In genomic region chr14:30827480-30827879, GRCm38 (mm10) we compare ENCODE assay signal across 17 mouse cellular contexts. TPM values are rescaled to one million over a fixed set of nuclear protein-coding genes. Genes with fewer than 3 reads are reported as not detected.
DNase-seq lines count a peak whose midpoint lies in the region; ATAC-seq and TF ChIP-seq lines count a peak whose summit lies in the region.
"Had no signal": no experiment of that assay in that cellular context is flagged by ENCODE, and none has a peak within 500 bp of the region (broad histone marks: within the 10 kb centered on the region; RNA-seq: fewer than 3 reads in every experiment).

No protein-coding gene starts in this region.

- H3K9me3 ChIP-seq in forebrain, embryonic 11.5 days (ENCODE audit: control insufficient read depth, low read length) = no peaks in the 10 kb centered on the region
- H3K9me3 ChIP-seq in forebrain, embryonic 14.5 days (replicated peaks; ENCODE audit: control insufficient read depth, low read length) = no peaks in the 10 kb centered on the region
- H3K9me3 ChIP-seq in CH12.LX (replicated peaks; ENCODE audit: low read length) = no peaks in the 10 kb centered on the region
- no peaks in the 10 kb centered on the region for H3K9me3 ChIP-seq in liver, embryonic 13.5 days (replicated peaks)
- H3K9me3 ChIP-seq: kidney, embryonic 15.5 days; limb, embryonic 15.5 days; midbrain, embryonic 10.5 days had no signal

- TF ChIP-seq EP300 in CH12.LX (IDR thresholded peaks at IDR 0.05; ENCODE audit: low read length) = no peak

- WGBS in forebrain, embryonic 11.5 days = 88% methylated on average over 4 of the region's 4 CpGs
- WGBS in forebrain, embryonic 14.5 days = 83% methylated on average over 4 of the region's 4 CpGs
- 60% methylated on average over 4 of the region's 4 CpGs for WGBS in liver, adult 2 months
- 63% methylated on average over 4 of the region's 4 CpGs for WGBS in liver, embryonic 13.5 days (ENCODE audit: insufficient replicate concordance)

- DNase-seq in forebrain, embryonic 11.5 days (ENCODE audit: low spot score) = peak; percentile 22
- DNase-seq in forebrain, embryonic 14.5 days (ENCODE audit: low spot score) = no peak
- peak; percentile 47 for DNase-seq in liver, adult 2 months (ENCODE audit: extremely low read depth, low read depth, low spot score)
- DNase-seq in liver (no peak), CH12.LX (ENCODE audit: extremely low read depth) (peak; percentile 32)
- no peak for DNase-seq in liver, embryonic 13.5 days
- no peak for DNase-seq in urinary bladder, postnatal 10 days (ENCODE audit: low spot score)
- DNase-seq: cerebellum, postnatal 36 days; forebrain, postnatal 0 days; thymus, postnatal 4 days had no signal

- H3K4me3 ChIP-seq in forebrain, embryonic 11.5 days (ENCODE audit: low read depth, low read length) = no peak overlapping the region
- H3K4me3 ChIP-seq in forebrain, embryonic 14.5 days (ENCODE audit: low read depth, low read length) = no peak overlapping the region
- no peak overlapping the region for H3K4me3 ChIP-seq in liver, adult 2 months (ENCODE audit: insufficient read depth, low read depth, low read length)
- peak overlapping the region; percentile 35 to 86 (median 68) for H3K4me3 ChIP-seq in CH12.LX (replicated peaks in 1 of 3; ENCODE audit: low read depth in 2 of 3, low read length in 2 of 3, poor library complexity in 1 of 3)
- 0 out of 2 replicates have a peak overlapping the region, but pooled peaks have one; percentile 90 for H3K4me3 ChIP-seq in liver, embryonic 13.5 days (replicated peaks)
- H3K4me3 ChIP-seq: limb, embryonic 15.5 days had no signal

- TF ChIP-seq CTCF in liver, adult 2 months (IDR thresholded peaks at IDR 0.05; ENCODE audit: low read depth, low read length) = no peak
- TF ChIP-seq CTCF in CH12.LX (conservative IDR thresholded peaks at IDR 0.05 in 1 of 2, IDR thresholded peaks at IDR 0.05 in 1 of 2; ENCODE audit: low read depth in 2 of 2, low read length in 2 of 2) = no peak

- no peak for TF ChIP-seq POLR2A in liver, adult 2 months (IDR thresholded peaks at IDR 0.05; ENCODE audit: extremely low read depth, insufficient read depth, low read length)
- no peak for TF ChIP-seq POLR2A in CH12.LX (IDR thresholded peaks at IDR 0.05; ENCODE audit: low read depth, low read length)

- H3K79me2 ChIP-seq in liver, adult 2 months (ENCODE audit: control insufficient read depth, insufficient read depth, low read length) = peaks cover 24% of the 10 kb centered on the region
- peaks cover 48% of the 10 kb centered on the region for H3K79me2 ChIP-seq in CH12.LX (replicated peaks; ENCODE audit: control insufficient read depth, extremely low read depth, insufficient read depth, poor library complexity, severe bottlenecking)

- H3K27me3 ChIP-seq in forebrain, embryonic 11.5 days (ENCODE audit: control insufficient read depth, insufficient read depth, low read length) = no peaks in the 10 kb centered on the region
- H3K27me3 ChIP-seq in forebrain, embryonic 14.5 days (replicated peaks; ENCODE audit: control insufficient read depth, insufficient read depth, low read length) = no peaks in the 10 kb centered on the region
- no peaks in the 10 kb centered on the region for H3K27me3 ChIP-seq in liver, adult 2 months (ENCODE audit: control insufficient read depth, insufficient read depth, low read length)
- no peaks in the 10 kb centered on the region for H3K27me3 ChIP-seq in CH12.LX (replicated peaks)
- H3K27me3 ChIP-seq in liver, embryonic 13.5 days = no peaks in the 10 kb centered on the region
- H3K27me3 ChIP-seq: kidney, embryonic 15.5 days; limb, embryonic 15.5 days had no signal

- H3K36me3 ChIP-seq in forebrain, embryonic 11.5 days (ENCODE audit: control insufficient read depth, insufficient read depth, low read length) = no peaks in the 10 kb centered on the region
- H3K36me3 ChIP-seq in forebrain, embryonic 14.5 days (ENCODE audit: control insufficient read depth, insufficient read depth, low read length) = no peaks in the 10 kb centered on the region
- no peaks in the 10 kb centered on the region for H3K36me3 ChIP-seq in liver, adult 2 months (ENCODE audit: control insufficient read depth, insufficient read depth, low read length)
- peaks cover 0 to 8% of the 10 kb centered on the region in 2 experiments for H3K36me3 ChIP-seq in CH12.LX (replicated peaks in 1 of 2; ENCODE audit: control insufficient read depth in 1 of 2, insufficient read depth in 1 of 2, low read length in 1 of 2)
- H3K36me3 ChIP-seq in liver, embryonic 13.5 days = no peaks in the 10 kb centered on the region
- H3K36me3 ChIP-seq: kidney, embryonic 15.5 days; limb, embryonic 15.5 days; midbrain, embryonic 10.5 days had no signal

- TF ChIP-seq RAD21 in CH12.LX (IDR thresholded peaks at IDR 0.05; ENCODE audit: low read depth, low read length) = no peak

- peaks cover 7% of the 10 kb centered on the region; the same call in 1 of the 2 replicates for H3K4me1 ChIP-seq in forebrain, embryonic 11.5 days (replicated peaks; ENCODE audit: control insufficient read depth, insufficient read depth, low read length)
- H3K4me1 ChIP-seq in forebrain, embryonic 14.5 days (ENCODE audit: control insufficient read depth, insufficient read depth, low read length) = peaks cover 8% of the 10 kb centered on the region
- H3K4me1 ChIP-seq in liver, adult 2 months (ENCODE audit: control insufficient read depth, insufficient read depth, low read length) = peaks cover 13% of the 10 kb centered on the region
- peaks cover 8 to 62% of the 10 kb centered on the region in 2 experiments for H3K4me1 ChIP-seq in CH12.LX (ENCODE audit: control insufficient read depth in 1 of 2, insufficient read depth in 2 of 2)
- peaks cover 70% of the 10 kb centered on the region for H3K4me1 ChIP-seq in liver, embryonic 13.5 days (replicated peaks)

- H3K9ac ChIP-seq in forebrain, embryonic 11.5 days (ENCODE audit: low read length) = no peak overlapping the region
- no peak overlapping the region for H3K9ac ChIP-seq in forebrain, embryonic 14.5 days (ENCODE audit: low read length)
- no peak overlapping the region for H3K9ac ChIP-seq in liver, adult 2 months (ENCODE audit: low read depth, low read length)
- H3K9ac ChIP-seq in CH12.LX (ENCODE audit: insufficient read depth, low read depth) = peak overlapping the region; percentile 60
- H3K9ac ChIP-seq in liver, embryonic 13.5 days = no peak overlapping the region; the same call in 1 of the 2 replicates
- H3K9ac ChIP-seq: forebrain, postnatal 0 days; kidney, embryonic 15.5 days; limb, embryonic 15.5 days had no signal

- in situ Hi-C loops in CH12.LX (cut with MboI; ENCODE audit: low pct_ligation_motif_present, low pct_unique_long_range_greater_than_20kb, low sequenced_read_pairs) = no loop called here

- dilution Hi-C loops in CH12.LX (cut with MboI; ENCODE audit: extremely low pct_ligation_motif_present, extremely low pct_unique_long_range_greater_than_20kb, low sequenced_read_pairs) = no loop called here

- H3K27ac ChIP-seq in forebrain, embryonic 11.5 days (ENCODE audit: low read depth, low read length) = no peak overlapping the region
- H3K27ac ChIP-seq in forebrain, embryonic 14.5 days (ENCODE audit: low read depth, low read length) = no peak overlapping the region
- H3K27ac ChIP-seq in liver, adult 2 months (replicated peaks; ENCODE audit: insufficient read depth, low read depth, low read length) = no peak overlapping the region
- peak overlapping the region; percentile 73 for H3K27ac ChIP-seq in CH12.LX (ENCODE audit: insufficient read depth, low read depth)
- H3K27ac ChIP-seq in liver, embryonic 13.5 days = peak overlapping the region; percentile 34; the same call in 1 of the 2 replicates
- H3K27ac ChIP-seq: kidney, embryonic 15.5 days; limb, embryonic 15.5 days; midbrain, embryonic 10.5 days had no signal

- no peak overlapping the region for H3K4me2 ChIP-seq in forebrain, embryonic 11.5 days (ENCODE audit: low read depth, low read length, severe bottlenecking)
- no peak overlapping the region for H3K4me2 ChIP-seq in forebrain, embryonic 14.5 days (ENCODE audit: low read length)
- H3K4me2 ChIP-seq in CH12.LX (ENCODE audit: insufficient read depth, low read depth, poor library complexity, severe bottlenecking) = peak overlapping the region; percentile 65
- peak overlapping the region; percentile 93; the same call in 1 of the 2 replicates for H3K4me2 ChIP-seq in liver, embryonic 13.5 days
- H3K4me2 ChIP-seq: limb, embryonic 15.5 days had no signal

- ATAC-seq in forebrain, embryonic 11.5 days (replicated peaks; ENCODE audit: low FRiP score) = no peak
- no peak for ATAC-seq in forebrain, embryonic 14.5 days
- no peak for ATAC-seq in liver, embryonic 13.5 days (ENCODE audit: low read depth)
- ATAC-seq in inflammation-experienced regulatory T-cells, adult 6 months = no peak
- ATAC-seq: forebrain, postnatal 0 days had no signal

RNA-seq across cellular contexts. Expression of gene Tmem110, which starts 2.1 kb away (rescaled TPM):
- polyA plus RNA-seq in forebrain, embryonic 11.5 days (2014; fragmentation: Nextera tagmentation; extraction: Ambion mirVana) = 24.2 and 24.7 TPM in 2 replicates
- 15.6 and 16.4 TPM in 2 replicates for polyA plus RNA-seq in forebrain, embryonic 14.5 days (2014; fragmentation: Nextera tagmentation; extraction: Ambion mirVana)
- 3.7 and 4.1 TPM in 2 replicates for total RNA-seq in liver, adult 2 months (2014; rRNA removed)
- 7.5 and 8.2 TPM in 2 replicates for polyA plus RNA-seq in liver, adult 2 months (2012; rRNA removed)
- 15.7 and 19.4 TPM in 2 replicates for total RNA-seq in CH12.LX (2012; rRNA removed)
- total RNA-seq in CH12.LX (2014; rRNA removed) = 10.3 and 10.4 TPM in 2 replicates
- 25.1 and 26.2 TPM in 2 replicates for polyA plus RNA-seq in CH12.LX (2012; ENCODE audit: insufficient read length, low read depth)
- polyA plus RNA-seq in liver, embryonic 13.5 days (2015; fragmentation: Nextera tagmentation; extraction: Ambion mirVana) = 11.6 and 11.8 TPM in 2 replicates
- 1 to 10 TPM; 6.2 to 7.5 (median 6.6) TPM for polyA plus RNA-seq in inflammation-experienced regulatory T-cells, adult 6 months (2017; shearing (Covaris generic))

RNA-seq across cellular contexts. Expression of gene Mustn1, which starts 51.5 kb away (rescaled TPM):
- 0.51 TPM in 2 replicates for polyA plus RNA-seq in forebrain, embryonic 11.5 days (2014; fragmentation: Nextera tagmentation; extraction: Ambion mirVana)
- polyA plus RNA-seq in forebrain, embryonic 14.5 days (2014; fragmentation: Nextera tagmentation; extraction: Ambion mirVana) = 0.74 and 1.0 TPM in 2 replicates
- total RNA-seq in liver, adult 2 months (2014; rRNA removed) = 1.0 and 2.3 TPM in 2 replicates
- polyA plus RNA-seq in liver, adult 2 months (2012; rRNA removed) = 4.1 and 4.4 TPM in 2 replicates
- total RNA-seq in CH12.LX (2012; rRNA removed) = 0.29 and 0.30 TPM in 2 replicates
- total RNA-seq in CH12.LX (2014; rRNA removed) = 0.19 TPM in 1 of 2 replicates, not detected in the other
- 0.33 and 0.44 TPM in 2 replicates for polyA plus RNA-seq in CH12.LX (2012; ENCODE audit: insufficient read length, low read depth)
- polyA plus RNA-seq in liver, embryonic 13.5 days (2015; fragmentation: Nextera tagmentation; extraction: Ambion mirVana) = 0.56 and 0.60 TPM in 2 replicates
- polyA plus RNA-seq in inflammation-experienced regulatory T-cells, adult 6 months (2017; shearing (Covaris generic)) = 1 to 10 TPM in 2 of 3 experiments, under 1 TPM in 1; 0.49 to 1.3 (median 1.1) TPM

RNA-seq across cellular contexts. Expression of gene Itih4, which starts 58.8 kb away (rescaled TPM):
- polyA plus RNA-seq in forebrain, embryonic 11.5 days (2014; fragmentation: Nextera tagmentation; extraction: Ambion mirVana) = not detected in 2 replicates
- polyA plus RNA-seq in forebrain, embryonic 14.5 days (2014; fragmentation: Nextera tagmentation; extraction: Ambion mirVana) = not detected in 2 replicates
- 1,004 and 1,280 TPM in 2 replicates for total RNA-seq in liver, adult 2 months (2014; rRNA removed)
- polyA plus RNA-seq in liver, adult 2 months (2012; rRNA removed) = 1,016 and 1,052 TPM in 2 replicates
- not detected in 2 replicates for total RNA-seq in CH12.LX (2012; rRNA removed)
- total RNA-seq in CH12.LX (2014; rRNA removed) = not detected in 2 replicates
- not detected in 2 replicates for polyA plus RNA-seq in CH12.LX (2012; ENCODE audit: insufficient read length, low read depth)
- 25.3 and 27.0 TPM in 2 replicates for polyA plus RNA-seq in liver, embryonic 13.5 days (2015; fragmentation: Nextera tagmentation; extraction: Ambion mirVana)
- not detected for polyA plus RNA-seq in inflammation-experienced regulatory T-cells, adult 6 months (2017; shearing (Covaris generic))
- total RNA-seq: forebrain, postnatal 0 days; gastrocnemius, postnatal 14 days had no signal
- polyA plus RNA-seq: embryonic facial prominence, embryonic 14.5 days; heart, embryonic 11.5 days; midbrain, embryonic 10.5 days had no signal

Comparison
In these comparisons a context has a peak if more than half of its experiments do, and no peak if none do; other contexts are left out.
1. DNase-seq: peak in forebrain, embryonic 11.5 days (single experiment), liver, adult 2 months (single experiment) and CH12.LX (single experiment); none in forebrain, embryonic 14.5 days (single experiment), liver (single experiment), liver, embryonic 13.5 days (single experiment) and urinary bladder, postnatal 10 days (single experiment).
2. H3K27ac ChIP-seq: peak in CH12.LX (single experiment) and liver, embryonic 13.5 days (single experiment); none in forebrain, embryonic 11.5 days (single experiment), forebrain, embryonic 14.5 days (single experiment) and liver, adult 2 months (single experiment).
3. H3K4me3 ChIP-seq: peak in CH12.LX (3 of 3) and liver, embryonic 13.5 days (single experiment); none in forebrain, embryonic 11.5 days (single experiment), forebrain, embryonic 14.5 days (single experiment) and liver, adult 2 months (single experiment).
4. RNA of gene Itih4, which starts 58.8 kb away (polyA plus RNA-seq): 1,016 to 1,052 TPM in liver, adult 2 months; 25.3 to 27.0 TPM in liver, embryonic 13.5 days, not detected in forebrain, embryonic 11.5 days, not detected in forebrain, embryonic 14.5 days, not detected in CH12.LX and not detected in inflammation-experienced regulatory T-cells, adult 6 months; every median in the first group is over 10 times any median in the second.
5. H3K4me2 ChIP-seq: peak in CH12.LX (single experiment) and liver, embryonic 13.5 days (single experiment); none in forebrain, embryonic 11.5 days (single experiment) and forebrain, embryonic 14.5 days (single experiment).